Mouse (Mus musculus): ENCODE results near the gene Tmem216. TPM values are rescaled to one million over a fixed set of nuclear protein-coding genes. Genes with fewer than 3 reads are reported as not detected.

Gene Tmem216
- polyA plus RNA-seq, 1 experiment from 2014 or later = 42.6 TPM

DNA sequence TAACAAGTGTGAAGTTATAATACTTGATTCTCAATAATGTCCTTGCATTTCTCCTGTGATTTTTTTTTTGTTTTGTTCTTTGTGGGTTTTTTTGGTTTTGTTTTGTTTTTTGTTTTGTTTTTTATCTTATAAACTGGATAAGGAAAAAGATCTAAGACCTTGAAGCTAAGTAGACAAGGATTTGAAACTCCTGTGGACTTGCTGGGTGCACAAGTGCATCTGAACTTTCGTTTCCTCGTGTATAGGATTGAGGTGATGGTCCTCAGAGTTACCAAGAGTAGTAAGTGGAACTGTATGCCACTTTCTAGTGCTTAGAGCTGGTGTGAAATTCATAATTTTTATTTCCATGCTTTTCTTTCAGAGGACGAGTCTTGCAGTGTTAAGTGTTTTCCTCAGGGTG lies 24.1 kb upstream of the Tmem216 start:
- Histone ChIP-seq H3K36me3 (ENCODE audit: control insufficient read depth, insufficient read depth, low read length) (peaks cover 5% of the 10 kb centered on the region; the same call in 1 of the 2 replicates), H3K9me3 (ENCODE audit: control insufficient read depth, low read length) (no peaks in the 10 kb centered on the region), H3K9ac (ENCODE audit: low read depth, low read length) (no peak overlapping the region), H3K27ac (replicated peaks; ENCODE audit: low read depth, low read length) (no peak overlapping the region), H3K27me3 (replicated peaks; ENCODE audit: control insufficient read depth, insufficient read depth, low read length) (no peaks in the 10 kb centered on the region), H3K4me1 (ENCODE audit: control insufficient read depth, insufficient read depth, low read length) (peaks cover 20% of the 10 kb centered on the region), H3K4me2 (ENCODE audit: low read depth, low read length) (no peak overlapping the region), H3K4me3 (ENCODE audit: low read depth, low read length) (no peak overlapping the region)
- ATAC-seq (ENCODE audit: low read depth) (no peak), DNase-seq (ENCODE audit: low spot score) (no peak)
- WGBS = 74% methylated on average over 3 of the region's 3 CpGs

DNA sequence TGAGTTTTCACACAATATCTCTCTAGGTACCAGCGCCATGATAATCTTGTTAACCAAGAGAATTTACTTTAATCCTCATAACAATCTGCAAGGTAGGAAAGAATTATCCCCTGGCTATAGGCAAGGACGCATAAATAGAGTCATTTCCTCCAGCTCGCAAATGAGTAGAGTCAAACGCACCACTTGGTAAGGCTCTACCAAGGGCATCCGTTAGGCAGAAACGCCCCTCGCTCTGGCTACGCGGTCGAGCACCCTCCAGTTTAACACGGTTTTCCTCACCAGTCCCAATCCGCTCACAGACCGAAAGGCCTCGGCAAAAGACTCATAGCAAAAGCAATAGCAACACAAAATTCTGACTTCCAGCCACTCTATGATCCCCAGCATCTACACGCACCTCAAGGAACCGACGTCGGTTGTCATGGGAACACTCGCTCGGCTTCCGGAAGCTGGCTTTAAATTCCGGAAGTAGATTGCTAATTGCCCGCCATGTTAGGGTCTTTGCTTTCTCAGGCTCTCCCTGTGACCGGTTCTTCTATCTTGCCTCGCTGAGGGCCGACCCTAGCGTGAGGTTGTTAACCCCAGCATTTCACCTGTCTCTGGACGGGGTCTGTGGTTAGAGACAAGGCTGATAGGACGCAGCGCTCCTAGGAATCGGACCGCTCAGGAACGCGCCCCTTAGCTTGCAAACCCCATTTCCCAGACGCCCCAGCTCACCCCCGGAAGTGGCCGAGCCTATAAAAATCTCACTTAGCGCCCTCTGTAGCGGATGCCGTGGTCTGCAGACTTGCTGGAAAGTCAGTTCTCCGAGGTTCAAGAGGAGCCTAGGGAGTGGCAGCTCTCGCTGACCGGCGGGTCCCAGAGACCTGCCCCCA lies 20.9 kb upstream of the Tmem216 start, which contains the start of the genes Cyb561a3 and Tmem138:
Gene Cyb561a3 (plus strand): TSS at position 483 of the 872 bp plus-strand sequence.
Gene Tmem138 (minus strand): TSS at position 673 of the 872 bp plus-strand sequence.
- Histone ChIP-seq H3K9me3 (ENCODE audit: control insufficient read depth, low read length) (no peaks in the 10 kb centered on the region), H3K36me3 (ENCODE audit: control insufficient read depth, insufficient read depth, low read length) (peaks cover 31% of the 10 kb centered on the region), H3K4me3 (ENCODE audit: low read depth, low read length) (peak within 1 kb of the TSS; percentile 54), H3K27me3 (replicated peaks; ENCODE audit: control insufficient read depth, insufficient read depth, low read length) (no peaks in the 10 kb centered on the region), H3K4me2 (ENCODE audit: low read depth, low read length) (peak within 1 kb of the TSS; percentile 92), H3K9ac (ENCODE audit: low read depth, low read length) (peak within 1 kb of the TSS; percentile 80), H3K27ac (replicated peaks; ENCODE audit: low read depth, low read length) (peak within 1 kb of the TSS; percentile 88), H3K4me1 (ENCODE audit: control insufficient read depth, insufficient read depth, low read length) (peaks cover 20% of the 10 kb centered on the region)
- DNase-seq (ENCODE audit: low spot score) (peak; percentile 98), ATAC-seq (ENCODE audit: low read depth) (peak; percentile 96)
- WGBS = under 1% methylated on average over 42 of the region's 44 CpGs

DNA sequence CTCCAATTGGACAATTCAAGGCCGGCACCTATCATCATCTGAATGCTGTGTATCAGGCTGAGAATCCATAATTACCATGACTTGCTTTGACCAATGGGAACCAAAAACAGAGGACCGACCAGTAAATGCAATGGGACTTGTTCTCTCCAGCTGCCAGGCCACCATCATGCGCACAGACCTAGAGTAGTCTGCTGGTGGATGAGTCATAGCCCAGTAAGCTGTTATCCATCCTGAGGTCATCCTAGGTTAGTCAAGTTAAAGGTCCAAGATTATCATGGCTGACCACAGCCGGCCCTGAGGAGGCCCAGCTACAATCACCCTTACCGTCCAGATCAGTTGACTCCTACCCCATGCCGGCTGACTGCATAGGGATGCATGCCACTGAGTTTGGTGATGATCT lies 13.6 kb upstream of the Tmem216 start:
- H3K36me3 ChIP-seq (ENCODE audit: control insufficient read depth, insufficient read depth, low read length) = peaks cover 47% of the 10 kb centered on the region
- H3K27me3 ChIP-seq (replicated peaks; ENCODE audit: control insufficient read depth, insufficient read depth, low read length) = no peaks in the 10 kb centered on the region
- H3K4me3 ChIP-seq (ENCODE audit: low read depth, low read length) = no peak overlapping the region
- H3K27ac ChIP-seq (replicated peaks; ENCODE audit: low read depth, low read length) = no peak overlapping the region
- no peak overlapping the region for H3K9ac ChIP-seq (ENCODE audit: low read depth, low read length)
- H3K9me3 ChIP-seq (ENCODE audit: control insufficient read depth, low read length) = no peaks in the 10 kb centered on the region
- H3K4me2 ChIP-seq (ENCODE audit: low read depth, low read length) = no peak overlapping the region
- DNase-seq (ENCODE audit: low spot score) = no peak
- no peak for ATAC-seq (ENCODE audit: low read depth)
- H3K4me1 ChIP-seq (ENCODE audit: control insufficient read depth, insufficient read depth, low read length) = no peaks in the 10 kb centered on the region
- 95% methylated on average over 6 of the region's 6 CpGs for WGBS

GRCm38 (mm10) chr19:10565217-10565616 lies 9.2 kb upstream of the Tmem216 start:
- DNase-seq (ENCODE audit: low spot score) (no peak), ATAC-seq (ENCODE audit: low read depth) (no peak)
- no peak overlapping the region for H3K4me2 ChIP-seq (ENCODE audit: low read depth, low read length)
- no peaks in the 10 kb centered on the region for H3K4me1 ChIP-seq (ENCODE audit: control insufficient read depth, insufficient read depth, low read length)
- H3K27ac ChIP-seq (replicated peaks; ENCODE audit: low read depth, low read length) = no peak overlapping the region
- H3K9ac ChIP-seq (ENCODE audit: low read depth, low read length) = no peak overlapping the region
- no peak overlapping the region for H3K4me3 ChIP-seq (ENCODE audit: low read depth, low read length)
- peaks cover 9% of the 10 kb centered on the region for H3K36me3 ChIP-seq (ENCODE audit: control insufficient read depth, insufficient read depth, low read length)
- H3K27me3 ChIP-seq (replicated peaks; ENCODE audit: control insufficient read depth, insufficient read depth, low read length) = no peaks in the 10 kb centered on the region
- H3K9me3 ChIP-seq (ENCODE audit: control insufficient read depth, low read length) = no peaks in the 10 kb centered on the region
- WGBS = 84% methylated on average over 4 of the region's 4 CpGs

DNA sequence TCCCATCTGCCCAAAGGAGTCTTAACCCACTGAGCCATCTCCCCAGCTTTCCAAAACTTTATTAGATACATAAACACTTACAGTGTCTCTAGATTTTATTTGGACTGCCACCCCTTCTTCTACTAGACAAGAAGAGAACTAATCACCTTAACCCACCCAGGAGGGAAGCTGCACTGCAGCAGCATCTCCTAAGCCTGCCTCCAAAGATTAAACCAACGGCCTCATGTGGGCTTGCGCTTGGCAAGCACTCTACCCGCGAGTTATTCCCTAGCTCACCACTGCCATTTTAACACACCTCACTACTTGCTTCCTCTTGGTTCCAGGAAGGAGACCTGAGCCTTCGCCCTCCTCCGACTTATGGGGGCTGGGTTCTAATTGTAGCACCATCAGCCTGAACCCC lies 8.2 kb upstream of the Tmem216 start:
- DNase-seq (ENCODE audit: low spot score) (no peak), ATAC-seq (ENCODE audit: low read depth) (no peak)
- 85% methylated on average over 6 of the region's 6 CpGs for WGBS
- H3K27me3 ChIP-seq (replicated peaks; ENCODE audit: control insufficient read depth, insufficient read depth, low read length) = no peaks in the 10 kb centered on the region
- no peak overlapping the region for H3K9ac ChIP-seq (ENCODE audit: low read depth, low read length)
- no peak overlapping the region for H3K27ac ChIP-seq (replicated peaks; ENCODE audit: low read depth, low read length)
- H3K4me3 ChIP-seq (ENCODE audit: low read depth, low read length) = no peak overlapping the region
- H3K4me1 ChIP-seq (ENCODE audit: control insufficient read depth, insufficient read depth, low read length) = no peaks in the 10 kb centered on the region
- H3K36me3 ChIP-seq (ENCODE audit: control insufficient read depth, insufficient read depth, low read length) = no peaks in the 10 kb centered on the region
- H3K9me3 ChIP-seq (ENCODE audit: control insufficient read depth, low read length) = no peaks in the 10 kb centered on the region
- H3K4me2 ChIP-seq (ENCODE audit: low read depth, low read length) = no peak overlapping the region

GRCm38 (mm10) chr19:10562351-10562750 lies 6.3 kb upstream of the Tmem216 start:
- no peaks in the 10 kb centered on the region for H3K9me3 ChIP-seq (ENCODE audit: control insufficient read depth, low read length)

GRCm38 (mm10) chr19:10561558-10562314 lies 5.7 kb upstream of the Tmem216 start:
- DNase-seq (ENCODE audit: low spot score) (peak; percentile 53), ATAC-seq (ENCODE audit: low read depth) (peak; percentile 41; the same call in 1 of the 2 replicates)
- Histone ChIP-seq H3K9me3 (ENCODE audit: control insufficient read depth, low read length) (no peaks in the 10 kb centered on the region), H3K4me2 (ENCODE audit: low read depth, low read length) (no peak overlapping the region), H3K9ac (ENCODE audit: low read depth, low read length) (no peak overlapping the region), H3K4me3 (ENCODE audit: low read depth, low read length) (no peak overlapping the region), H3K4me1 (ENCODE audit: control insufficient read depth, insufficient read depth, low read length) (no peaks in the 10 kb centered on the region), H3K27ac (replicated peaks; ENCODE audit: low read depth, low read length) (no peak overlapping the region; the same call in 1 of the 2 replicates), H3K27me3 (replicated peaks; ENCODE audit: control insufficient read depth, insufficient read depth, low read length) (no peaks in the 10 kb centered on the region), H3K36me3 (ENCODE audit: control insufficient read depth, insufficient read depth, low read length) (no peaks in the 10 kb centered on the region)
- WGBS = 50% methylated on average over 6 of the region's 6 CpGs

More at GRCm38 (mm10) chr19:10562351-10562750, 6.3 kb upstream of the Tmem216 start:
- Histone ChIP-seq H3K4me1 (ENCODE audit: control insufficient read depth, insufficient read depth, low read length) (no peaks in the 10 kb centered on the region), H3K27ac (replicated peaks; ENCODE audit: low read depth, low read length) (no peak overlapping the region; the same call in 1 of the 2 replicates), H3K27me3 (replicated peaks; ENCODE audit: control insufficient read depth, insufficient read depth, low read length) (no peaks in the 10 kb centered on the region), H3K9ac (ENCODE audit: low read depth, low read length) (no peak overlapping the region), H3K36me3 (ENCODE audit: control insufficient read depth, insufficient read depth, low read length) (no peaks in the 10 kb centered on the region), H3K4me2 (ENCODE audit: low read depth, low read length) (no peak overlapping the region), H3K4me3 (ENCODE audit: low read depth, low read length) (no peak overlapping the region)
- ATAC-seq (ENCODE audit: low read depth) (no peak), DNase-seq (ENCODE audit: low spot score) (no peak)
- WGBS = 30% methylated on average over 5 of the region's 5 CpGs

DNA sequence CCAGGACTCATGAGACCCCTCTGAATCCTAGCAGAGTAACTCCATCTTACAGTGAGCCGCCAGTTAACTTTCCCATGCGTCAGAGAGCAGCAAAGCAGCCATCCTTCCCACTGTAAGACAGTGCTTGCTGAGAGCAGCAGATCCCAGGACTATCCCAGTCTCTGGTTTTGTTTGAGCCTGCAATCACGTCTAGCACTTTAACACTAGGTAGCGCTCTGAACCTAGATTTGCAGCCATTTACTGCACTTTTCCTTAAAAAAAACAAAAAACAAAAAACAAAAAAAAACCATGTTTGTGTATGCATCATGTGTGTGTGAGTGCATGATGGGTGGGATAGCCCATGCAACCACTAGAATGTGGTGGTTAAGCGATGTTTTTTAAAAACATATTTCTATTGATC lies 4.1 kb upstream of the Tmem216 start:
- peaks cover 5% of the 10 kb centered on the region; the same call in 1 of the 2 replicates for H3K4me1 ChIP-seq (ENCODE audit: control insufficient read depth, insufficient read depth, low read length)
- ATAC-seq (ENCODE audit: low read depth) (no peak), DNase-seq (ENCODE audit: low spot score) (peak; percentile 34)
- no peaks in the 10 kb centered on the region for H3K9me3 ChIP-seq (ENCODE audit: control insufficient read depth, low read length)
- H3K4me2 ChIP-seq (ENCODE audit: low read depth, low read length) = no peak overlapping the region
- H3K9ac ChIP-seq (ENCODE audit: low read depth, low read length) = no peak overlapping the region
- H3K36me3 ChIP-seq (ENCODE audit: control insufficient read depth, insufficient read depth, low read length) = no peaks in the 10 kb centered on the region
- H3K27ac ChIP-seq (replicated peaks; ENCODE audit: low read depth, low read length) = no peak overlapping the region
- WGBS = 42% methylated on average over 5 of the region's 5 CpGs
- H3K4me3 ChIP-seq (ENCODE audit: low read depth, low read length) = no peak overlapping the region
- H3K27me3 ChIP-seq (replicated peaks; ENCODE audit: control insufficient read depth, insufficient read depth, low read length) = no peaks in the 10 kb centered on the region
